Mouse (Mus musculus): ENCODE results near the gene Tmprss6.

- TF ChIP-seq POLR2A (IDR thresholded peaks at IDR 0.05; ENCODE audit: borderline replicate concordance, extremely low read depth, insufficient read depth, insufficient read length, poor library complexity, severe bottlenecking): no peak
- TF ChIP-seq CTCF (IDR thresholded peaks at IDR 0.05; ENCODE audit: borderline replicate concordance, extremely low read depth, insufficient read depth, insufficient read length): no peak
These were observed 66.0 kb downstream of the Tmprss6 start for GRCm38 (mm10) chr15:78402423-78402822.

Measured in brain, embryonic 14.5 days (tissue).